ENCODE assay signal across 9 mouse cellular contexts in the genomic region with DNA sequence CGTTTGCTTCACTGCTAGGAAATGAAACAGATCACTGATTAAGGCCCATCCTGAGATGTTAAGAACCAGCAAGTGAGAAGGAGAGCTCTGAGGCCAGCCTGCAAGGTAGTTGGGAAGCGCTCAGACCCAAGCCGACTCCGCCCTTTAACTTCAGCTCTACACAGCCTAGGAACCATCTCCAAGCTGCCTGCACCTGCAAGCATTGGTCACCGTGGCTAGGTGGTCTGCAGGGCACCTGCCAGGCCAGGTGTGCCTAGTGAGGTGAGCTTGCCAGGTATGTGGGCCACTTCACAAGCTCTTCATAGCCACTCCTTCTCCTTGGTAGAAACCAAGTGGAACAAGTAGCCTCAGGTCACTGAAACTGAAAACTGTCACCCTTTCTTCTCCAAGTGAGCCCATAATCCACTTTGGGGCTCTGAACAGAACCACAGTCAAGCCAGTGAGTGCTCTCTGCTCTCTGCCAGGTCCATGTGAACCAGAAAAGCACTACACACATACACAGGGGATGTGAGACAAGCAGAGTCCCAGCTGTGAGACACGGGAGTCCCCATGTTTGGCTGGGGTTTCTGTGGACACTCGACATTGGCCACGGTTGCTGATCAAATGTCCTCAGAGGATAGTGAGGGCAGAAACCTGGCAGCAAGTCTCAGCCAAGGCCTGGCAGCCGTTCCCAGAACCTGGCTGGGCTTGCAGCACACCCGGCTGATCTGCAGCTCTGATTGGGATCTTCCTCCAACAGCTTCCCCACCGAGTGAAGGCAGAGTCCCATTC. TPM values are rescaled to one million over a fixed set of nuclear protein-coding genes. Genes with fewer than 3 reads are reported as not detected.
DNase-seq lines count a peak whose midpoint lies in the region; ATAC-seq and TF ChIP-seq lines count a peak whose summit lies in the region.
"Had no signal": no experiment of that assay in that cellular context is flagged by ENCODE, and none has a peak within 500 bp of the region (broad histone marks: within the 10 kb centered on the region; RNA-seq: fewer than 3 reads in every experiment).

No protein-coding gene starts in this region.

- no peaks in the 10 kb centered on the region for H3K36me3 ChIP-seq in midbrain, embryonic 14.5 days (ENCODE audit: control insufficient read depth, insufficient read depth, low read length)
- no peaks in the 10 kb centered on the region for H3K36me3 ChIP-seq in midbrain, embryonic 11.5 days (ENCODE audit: control insufficient read depth, insufficient read depth, low read length)
- no peaks in the 10 kb centered on the region for H3K36me3 ChIP-seq in stomach, embryonic 15.5 days
- H3K36me3 ChIP-seq in forebrain, postnatal 0 days (ENCODE audit: insufficient read depth) = no peaks in the 10 kb centered on the region

- no peaks in the 10 kb centered on the region for H3K4me1 ChIP-seq in midbrain, embryonic 14.5 days (ENCODE audit: control insufficient read depth, insufficient read depth, low read length)
- no peaks in the 10 kb centered on the region for H3K4me1 ChIP-seq in midbrain, embryonic 11.5 days (ENCODE audit: control insufficient read depth, insufficient read depth, low read length)
- H3K4me1 ChIP-seq in stomach, embryonic 15.5 days = peaks cover 7% of the 10 kb centered on the region; the same call in 1 of the 2 replicates
- no peaks in the 10 kb centered on the region for H3K4me1 ChIP-seq in forebrain, postnatal 0 days (ENCODE audit: insufficient read depth)
- H3K4me1 ChIP-seq: megakaryocyte, embryonic 14.5 days had no signal

- no peaks in the 10 kb centered on the region for H3K27me3 ChIP-seq in midbrain, embryonic 14.5 days (ENCODE audit: control insufficient read depth, insufficient read depth, low read length)
- H3K27me3 ChIP-seq in midbrain, embryonic 11.5 days (ENCODE audit: control insufficient read depth, insufficient read depth, low read length) = no peaks in the 10 kb centered on the region
- H3K27me3 ChIP-seq in stomach, embryonic 15.5 days (replicated peaks) = no peaks in the 10 kb centered on the region
- H3K27me3 ChIP-seq in forebrain, postnatal 0 days (ENCODE audit: insufficient read depth, low read length) = no peaks in the 10 kb centered on the region

- no peak overlapping the region for H3K4me2 ChIP-seq in midbrain, embryonic 14.5 days (ENCODE audit: low read length)
- no peak overlapping the region for H3K4me2 ChIP-seq in midbrain, embryonic 11.5 days
- H3K4me2 ChIP-seq in stomach, embryonic 15.5 days = no peak overlapping the region
- no peak overlapping the region for H3K4me2 ChIP-seq in forebrain, postnatal 0 days (ENCODE audit: low read depth)

- H3K9me3 ChIP-seq in midbrain, embryonic 14.5 days (ENCODE audit: control insufficient read depth, low read length) = no peaks in the 10 kb centered on the region
- no peaks in the 10 kb centered on the region for H3K9me3 ChIP-seq in midbrain, embryonic 11.5 days (ENCODE audit: control insufficient read depth, low read length)
- no peaks in the 10 kb centered on the region for H3K9me3 ChIP-seq in stomach, embryonic 15.5 days
- no peaks in the 10 kb centered on the region for H3K9me3 ChIP-seq in forebrain, postnatal 0 days (ENCODE audit: low read length)
- H3K9me3 ChIP-seq: megakaryocyte, embryonic 14.5 days had no signal

- no peak overlapping the region for H3K27ac ChIP-seq in midbrain, embryonic 14.5 days (replicated peaks; ENCODE audit: low read depth, low read length)
- no peak overlapping the region for H3K27ac ChIP-seq in midbrain, embryonic 11.5 days (ENCODE audit: low read depth, low read length)
- H3K27ac ChIP-seq in stomach, embryonic 15.5 days = peak overlapping the region; percentile 48
- H3K27ac ChIP-seq in forebrain, postnatal 0 days (ENCODE audit: low read depth, low read length) = no peak overlapping the region

- WGBS in midbrain, embryonic 14.5 days = 69% methylated on average over 11 of the region's 11 CpGs
- 73% methylated on average over 11 of the region's 11 CpGs for WGBS in midbrain, embryonic 11.5 days
- 55% methylated on average over 11 of the region's 11 CpGs for WGBS in stomach, embryonic 15.5 days
- WGBS in forebrain, postnatal 0 days = 72% methylated on average over 11 of the region's 11 CpGs

- H3K4me3 ChIP-seq in midbrain, embryonic 14.5 days (replicated peaks; ENCODE audit: low read depth, low read length) = no peak overlapping the region
- H3K4me3 ChIP-seq in midbrain, embryonic 11.5 days (ENCODE audit: low read depth, low read length) = no peak overlapping the region
- H3K4me3 ChIP-seq in stomach, embryonic 15.5 days (replicated peaks) = no peak overlapping the region
- H3K4me3 ChIP-seq in forebrain, postnatal 0 days (ENCODE audit: low read depth, low read length) = no peak overlapping the region
- H3K4me3 ChIP-seq: megakaryocyte, embryonic 14.5 days had no signal

- intact Hi-C loops in heart, postnatal 25 days (cut with DNase I) = no loop called here

- peak; percentile 13 for DNase-seq in midbrain, embryonic 14.5 days
- no peak for DNase-seq in midbrain, embryonic 11.5 days (ENCODE audit: low spot score, missing footprints)
- DNase-seq in cerebellum, postnatal 10 days = peak; percentile 95 to 96
- DNase-seq in heart, postnatal 25 days (ENCODE audit: low spot score) = peak; percentile 24
- DNase-seq in thymus, adult 18-20 months = no peak
- DNase-seq in forebrain, postnatal 0 days = no peak

- H3K9ac ChIP-seq in midbrain, embryonic 14.5 days (replicated peaks; ENCODE audit: low read length) = no peak overlapping the region
- no peak overlapping the region for H3K9ac ChIP-seq in midbrain, embryonic 11.5 days (ENCODE audit: low read length)
- H3K9ac ChIP-seq in stomach, embryonic 15.5 days = no peak overlapping the region
- no peak overlapping the region for H3K9ac ChIP-seq in forebrain, postnatal 0 days

- ATAC-seq in midbrain, embryonic 14.5 days (ENCODE audit: low FRiP score, low TSS enrichment) = no peak
- ATAC-seq in midbrain, embryonic 11.5 days (ENCODE audit: low FRiP score) = no peak
- no peak for ATAC-seq in stomach, embryonic 15.5 days (ENCODE audit: insufficient read depth, low FRiP score, low read depth)
- no peak for ATAC-seq in forebrain, postnatal 0 days

- no peak for TF ChIP-seq CTCF in forebrain, postnatal 0 days (IDR thresholded peaks at IDR 0.05; ENCODE audit: low read depth)

RNA-seq across cellular contexts. Expression of a gene that starts 34.9 kb away (rescaled TPM):
- polyA plus RNA-seq in midbrain, embryonic 14.5 days (2014; fragmentation: Nextera tagmentation; extraction: Ambion mirVana) = 0.57 and 0.92 TPM in 2 replicates
- 7.0 and 11.1 TPM in 2 replicates for polyA plus RNA-seq in midbrain, embryonic 11.5 days (2014; fragmentation: Nextera tagmentation; extraction: Ambion mirVana)
- total RNA-seq in heart, postnatal 25 days (2021) = 10 to 100 TPM; 41.3 to 49.1 TPM
- 121 TPM in 2 replicates for polyA plus RNA-seq in stomach, embryonic 15.5 days (2015; fragmentation: Nextera tagmentation; extraction: Ambion mirVana)
- 4.8 and 5.8 TPM in 2 replicates for total RNA-seq in forebrain, postnatal 0 days (2014; rRNA removed)
- polyA plus RNA-seq in forebrain, postnatal 0 days (2015; fragmentation: Nextera tagmentation; extraction: Ambion mirVana) = 4.4 and 4.7 TPM in 2 replicates
- total RNA-seq: MEL had no signal

RNA-seq across cellular contexts. Expression of a gene that starts 40.3 kb away (rescaled TPM):
- polyA plus RNA-seq in midbrain, embryonic 14.5 days (2014; fragmentation: Nextera tagmentation; extraction: Ambion mirVana) = 2.1 and 2.2 TPM in 2 replicates
- polyA plus RNA-seq in midbrain, embryonic 11.5 days (2014; fragmentation: Nextera tagmentation; extraction: Ambion mirVana) = 0.18 and 0.32 TPM in 2 replicates
- 1 to 10 TPM in 1 of 2 experiments, under 1 TPM in 1; 0.92 to 1.8 TPM for total RNA-seq in heart, postnatal 25 days (2021)
- polyA plus RNA-seq in stomach, embryonic 15.5 days (2015; fragmentation: Nextera tagmentation; extraction: Ambion mirVana) = 5.2 and 7.1 TPM in 2 replicates
- 10.8 and 19.4 TPM in 2 replicates for total RNA-seq in forebrain, postnatal 0 days (2014; rRNA removed)
- polyA plus RNA-seq in forebrain, postnatal 0 days (2015; fragmentation: Nextera tagmentation; extraction: Ambion mirVana) = 1.2 and 2.1 TPM in 2 replicates
- total RNA-seq: MEL had no signal

Comparison
In these comparisons a context has a peak if more than half of its experiments do, and no peak if none do; other contexts are left out.
1. DNase-seq: peak in midbrain, embryonic 14.5 days (single experiment), cerebellum, postnatal 10 days (2 of 2) and heart, postnatal 25 days (single experiment); none in midbrain, embryonic 11.5 days (single experiment), thymus, adult 18-20 months (0 of 2) and forebrain, postnatal 0 days (single experiment).
2. RNA of a gene that starts 34.9 kb away (polyA plus RNA-seq): 121 TPM in stomach, embryonic 15.5 days; 7.0 to 11.1 TPM in midbrain, embryonic 11.5 days, 4.4 to 4.7 TPM in forebrain, postnatal 0 days and 0.57 to 0.92 TPM in midbrain, embryonic 14.5 days; every median in the first group is over 10 times any median in the second.